Mouse (Mus musculus): ENCODE data around the gene Hdac4. TPM values are rescaled to one million over a fixed set of nuclear protein-coding genes. Genes with fewer than 3 reads are reported as not detected.

Hdac4 gene
- polyA plus RNA-seq (2014; fragmentation: Illumina TruSeq; extraction: RNeasy Lipid Tissue Mini Kit (QIAGEN cat#74804); ENCODE audit: low read depth, low replicate concordance) = 11.3 TPM

GRCm38 (mm10) chr1:92195360-92196149 is at the start of gene Hdac4:
Hdac4 (minus strand) TSS chr1:92195699.

Measured in heart, adult 10 weeks (tissue).